Mouse (Mus musculus) mesoderm, embryonic 11.5 days (tissue): ENCODE results near the gene Atp8a2.
"Not testable (repeated sequence)": the region's sequence is repeated elsewhere in the genome, so short reads cannot be mapped to it uniquely, and the experiment has no call there.

Experiments
- DNase-seq: peaks from one replicate; pipeline ENCODE4 v3.0.0-alpha.2; 2012; ENCODE audit warnings: low read depth, low spot score

Atp8a2 gene

DNA sequence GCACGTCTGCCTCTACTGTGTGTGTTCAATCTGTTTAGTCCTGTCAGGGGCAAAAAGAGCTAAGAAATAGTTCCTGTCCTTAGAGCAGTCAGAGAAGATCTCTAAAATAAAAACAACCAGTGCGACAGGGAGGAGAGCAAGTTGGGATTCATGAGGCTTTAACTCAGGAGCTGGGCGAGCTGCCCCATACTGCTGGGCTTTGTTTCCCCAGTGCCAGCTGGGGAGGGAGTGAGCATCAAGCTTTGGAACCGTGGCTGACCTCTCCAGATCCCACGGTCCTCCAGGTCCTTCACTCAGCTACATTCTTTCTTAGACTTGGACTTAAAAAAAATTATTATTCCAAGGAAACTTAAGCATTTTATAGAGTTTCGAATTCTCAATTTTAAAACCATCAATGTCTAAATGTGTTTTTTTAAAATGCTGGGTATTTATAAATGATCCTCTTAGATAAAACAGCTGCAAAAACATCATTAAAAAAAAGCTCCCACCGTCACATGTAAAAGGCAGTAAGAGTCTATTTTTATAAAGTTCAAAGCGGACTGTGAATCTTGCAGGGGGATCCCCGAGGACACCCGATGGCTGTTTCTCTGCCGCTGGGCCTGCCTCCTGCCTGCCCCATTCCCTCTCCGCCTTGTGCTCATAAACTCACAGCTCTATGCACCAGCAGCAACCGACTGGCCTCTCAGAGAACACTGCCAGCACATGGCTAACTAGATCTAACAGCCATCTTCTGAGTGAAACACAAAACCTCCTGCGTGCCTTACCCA, 350.2 kb downstream of the Atp8a2 start:
- no peak for DNase-seq

DNA sequence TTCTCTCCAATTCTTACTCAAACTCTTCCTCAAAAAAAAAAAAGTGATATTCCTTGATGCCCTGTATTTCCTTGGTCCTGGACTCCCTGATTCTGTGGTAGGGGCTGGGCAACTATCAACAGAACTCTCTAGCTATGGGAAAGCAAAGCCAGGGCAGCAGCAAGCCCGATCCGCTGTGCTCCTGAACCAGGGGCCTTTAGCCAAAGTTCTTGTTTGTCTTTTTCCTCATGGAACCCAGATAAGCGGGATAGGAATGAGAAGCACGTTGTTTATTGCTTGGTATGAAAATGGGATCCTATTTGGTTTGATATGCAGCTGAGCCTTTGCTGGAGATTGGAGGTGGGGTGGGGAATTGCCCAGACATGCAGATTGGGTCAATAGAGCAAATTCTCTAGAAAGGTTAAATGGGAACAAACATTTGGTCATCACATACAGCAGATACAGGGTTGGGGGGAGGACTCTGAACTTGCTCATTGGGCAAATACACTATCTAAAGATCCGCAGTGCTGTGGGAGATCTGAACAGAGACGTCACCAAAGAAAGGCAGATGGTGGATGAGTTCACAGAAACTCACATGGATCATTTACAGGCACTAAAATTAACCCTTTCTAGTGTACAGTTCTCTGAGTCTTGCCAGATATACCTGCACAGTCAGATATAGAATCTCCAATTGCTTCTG, 353.6 kb downstream of the Atp8a2 start:
- no peak for DNase-seq

DNA sequence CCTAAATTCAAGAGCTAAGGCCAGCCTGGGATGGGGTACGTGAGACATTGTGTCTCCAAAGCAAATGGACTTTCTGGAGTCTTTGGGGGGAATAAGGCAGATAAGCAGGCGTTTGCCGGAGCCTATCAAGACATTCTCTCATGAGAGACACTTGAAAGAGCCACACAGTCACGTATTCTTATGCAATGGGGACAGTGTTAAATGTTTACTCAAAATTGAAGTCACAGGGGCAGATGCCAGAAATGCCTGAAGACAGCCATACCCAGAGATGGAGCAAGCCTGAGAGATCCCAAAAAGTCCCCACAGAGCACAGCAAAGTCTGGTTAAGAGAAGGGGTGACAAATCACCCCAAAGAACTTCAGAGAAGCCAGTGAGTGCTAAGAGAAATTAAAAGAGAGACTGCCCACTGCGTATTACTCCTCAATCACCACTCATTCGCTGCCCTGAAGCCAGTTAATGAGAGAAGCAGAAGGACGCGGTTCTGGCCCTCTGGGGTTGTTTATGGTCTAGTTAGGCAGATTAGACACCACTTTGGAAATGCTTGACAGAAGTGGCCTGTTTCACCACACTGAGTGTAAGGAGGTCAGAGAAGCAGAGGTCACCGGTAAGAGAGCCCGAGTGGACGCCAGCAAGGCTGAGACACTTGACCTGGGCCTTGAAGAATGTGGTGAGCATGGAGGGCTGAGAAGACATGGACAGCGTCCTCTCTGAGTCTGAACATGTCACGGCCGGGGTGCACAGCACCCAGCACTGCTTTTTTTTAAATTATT, 356.8 kb downstream of the Atp8a2 start:
- no peak for DNase-seq

DNA sequence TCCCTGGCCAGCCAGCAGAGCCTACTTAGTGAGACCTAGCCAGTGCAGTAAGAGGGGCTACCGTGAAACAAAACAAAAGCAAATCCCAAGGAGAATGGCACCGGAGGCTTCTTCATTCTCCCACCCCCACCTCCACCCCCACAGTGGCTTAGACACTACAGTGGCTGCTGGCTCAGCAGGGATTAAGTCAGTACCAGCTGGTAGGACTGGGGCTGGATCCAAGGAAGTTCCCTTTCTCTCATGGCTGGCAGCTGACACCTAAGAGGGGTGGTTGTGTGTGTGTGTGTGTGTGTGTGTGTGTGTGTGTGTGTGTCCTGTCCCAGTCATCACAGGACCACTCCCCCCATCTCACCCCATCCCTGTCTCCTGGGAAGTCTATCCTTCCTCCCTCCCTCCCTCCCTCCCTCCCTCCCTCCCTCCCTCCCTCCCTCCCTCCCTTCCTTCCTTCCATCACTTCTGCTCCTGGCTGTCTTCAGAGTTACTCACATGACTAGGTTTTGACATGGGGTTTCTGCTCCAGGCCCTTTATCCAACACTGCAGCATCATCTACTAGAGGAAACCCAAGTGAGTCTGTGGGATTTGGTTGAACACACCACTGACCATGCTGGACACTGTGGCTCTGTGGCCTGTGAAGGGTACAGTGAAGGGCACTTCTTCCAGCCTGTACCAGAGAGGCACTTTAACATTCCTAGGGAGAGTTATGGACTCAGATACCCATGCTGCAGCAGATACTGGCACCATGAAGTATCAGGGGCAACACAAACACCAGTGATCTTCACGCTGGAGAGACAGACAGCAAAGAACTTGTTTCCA, 358.3 kb downstream of the Atp8a2 start:
- not testable (repeated sequence) for DNase-seq

DNA sequence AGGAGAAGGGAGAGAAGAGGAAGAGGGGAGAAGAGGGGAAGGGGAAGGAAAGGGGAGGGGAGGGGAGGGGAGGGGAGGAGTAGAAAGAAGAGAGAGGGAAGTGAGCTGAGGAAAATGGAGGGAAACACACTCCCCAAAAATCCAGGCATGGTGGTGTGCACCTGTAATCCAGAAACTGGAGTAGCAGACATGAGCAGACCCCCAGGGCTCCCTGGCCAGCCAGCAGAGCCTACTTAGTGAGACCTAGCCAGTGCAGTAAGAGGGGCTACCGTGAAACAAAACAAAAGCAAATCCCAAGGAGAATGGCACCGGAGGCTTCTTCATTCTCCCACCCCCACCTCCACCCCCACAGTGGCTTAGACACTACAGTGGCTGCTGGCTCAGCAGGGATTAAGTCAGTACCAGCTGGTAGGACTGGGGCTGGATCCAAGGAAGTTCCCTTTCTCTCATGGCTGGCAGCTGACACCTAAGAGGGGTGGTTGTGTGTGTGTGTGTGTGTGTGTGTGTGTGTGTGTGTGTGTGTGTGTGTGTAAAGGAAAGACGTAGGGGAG, 359.2 kb downstream of the Atp8a2 start:
- not testable (repeated sequence) for DNase-seq

DNA sequence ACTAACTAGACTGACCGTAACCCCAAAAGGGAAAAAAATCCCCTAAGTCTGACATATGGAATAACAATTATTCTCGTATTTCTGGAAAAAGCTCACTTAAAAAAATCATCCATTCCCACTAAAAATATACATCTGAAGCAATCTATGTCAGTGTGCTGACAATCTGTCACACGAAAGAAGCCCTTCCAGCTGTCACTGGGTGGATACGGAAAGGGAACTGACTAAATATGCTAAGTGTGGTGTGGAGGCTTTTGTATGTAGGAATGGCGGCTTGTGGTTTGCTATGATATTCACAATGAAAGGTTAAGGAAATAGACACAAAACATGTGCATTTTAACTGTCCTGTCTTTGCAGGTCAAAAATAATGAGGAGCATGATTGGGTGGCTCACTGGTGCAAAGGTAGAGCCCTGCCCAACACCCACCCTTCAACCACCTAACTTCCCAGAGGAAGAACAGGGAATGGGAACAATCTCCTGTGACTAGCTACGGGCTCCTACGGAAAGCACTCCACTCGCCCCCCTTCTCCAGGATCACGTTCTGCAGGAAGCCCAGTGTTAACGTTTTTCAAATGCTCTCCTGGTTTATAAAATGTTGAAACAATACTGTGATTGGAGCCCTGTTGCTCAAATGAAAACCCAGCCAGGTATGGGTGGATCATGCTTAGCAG, 360.0 kb downstream of the Atp8a2 start:
- no peak for DNase-seq

DNA sequence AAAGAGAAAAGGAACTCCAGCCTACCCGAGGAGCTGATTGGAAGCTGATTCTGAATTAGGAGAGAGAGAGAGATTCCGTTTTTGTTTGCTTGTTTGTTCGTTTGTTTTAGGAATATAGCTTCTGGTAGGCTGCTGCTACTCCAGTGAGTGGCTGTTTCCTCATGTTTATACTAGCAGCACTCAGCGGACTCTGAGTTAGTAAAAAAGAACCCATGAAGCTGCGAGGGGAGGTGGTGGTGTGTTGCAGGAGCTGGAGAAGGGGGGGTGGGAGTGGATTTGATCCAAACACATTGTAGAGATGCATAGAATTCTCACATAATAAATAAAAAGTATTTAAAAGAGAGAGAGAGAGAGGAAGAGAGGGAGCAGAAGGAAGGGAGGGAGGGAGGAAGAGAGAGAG, 367.4 kb downstream of the Atp8a2 start:
- no peak for DNase-seq

DNA sequence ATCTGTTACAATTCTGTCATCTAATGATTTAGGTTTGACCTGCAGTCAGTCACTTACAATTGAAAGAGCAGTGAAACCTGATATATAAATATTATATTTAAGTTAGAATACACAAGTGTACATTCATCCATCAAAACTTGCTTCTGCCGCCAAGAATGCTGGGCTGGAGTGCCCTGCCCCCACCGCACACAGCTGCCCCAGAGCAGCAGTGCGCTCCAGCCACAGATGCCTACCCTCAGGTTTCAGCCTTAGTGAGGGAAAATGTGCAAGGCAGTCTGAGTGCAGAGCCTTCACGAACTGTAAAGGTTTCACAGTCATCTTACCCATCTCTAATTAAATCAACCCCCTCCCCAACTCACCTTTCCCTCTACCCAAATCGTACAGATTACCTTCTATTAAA, 369.6 kb downstream of the Atp8a2 start:
- DNase-seq, result no peak

DNA sequence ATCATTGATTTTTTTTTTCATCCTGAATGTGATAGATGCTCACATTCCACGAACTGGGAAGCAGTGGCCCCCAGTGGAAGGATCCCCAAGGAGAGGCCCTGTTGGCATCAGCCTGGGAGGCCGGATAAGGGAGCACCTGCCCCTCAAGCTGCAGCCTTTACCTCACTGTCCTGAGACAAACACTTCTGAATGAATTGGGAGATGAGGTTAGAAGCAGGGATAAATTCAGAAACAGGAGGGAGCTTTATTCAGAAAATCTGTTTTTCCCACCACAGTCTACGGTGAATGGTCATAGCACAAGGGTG, 376.9 kb downstream of the Atp8a2 start:
- no peak for DNase-seq

DNA sequence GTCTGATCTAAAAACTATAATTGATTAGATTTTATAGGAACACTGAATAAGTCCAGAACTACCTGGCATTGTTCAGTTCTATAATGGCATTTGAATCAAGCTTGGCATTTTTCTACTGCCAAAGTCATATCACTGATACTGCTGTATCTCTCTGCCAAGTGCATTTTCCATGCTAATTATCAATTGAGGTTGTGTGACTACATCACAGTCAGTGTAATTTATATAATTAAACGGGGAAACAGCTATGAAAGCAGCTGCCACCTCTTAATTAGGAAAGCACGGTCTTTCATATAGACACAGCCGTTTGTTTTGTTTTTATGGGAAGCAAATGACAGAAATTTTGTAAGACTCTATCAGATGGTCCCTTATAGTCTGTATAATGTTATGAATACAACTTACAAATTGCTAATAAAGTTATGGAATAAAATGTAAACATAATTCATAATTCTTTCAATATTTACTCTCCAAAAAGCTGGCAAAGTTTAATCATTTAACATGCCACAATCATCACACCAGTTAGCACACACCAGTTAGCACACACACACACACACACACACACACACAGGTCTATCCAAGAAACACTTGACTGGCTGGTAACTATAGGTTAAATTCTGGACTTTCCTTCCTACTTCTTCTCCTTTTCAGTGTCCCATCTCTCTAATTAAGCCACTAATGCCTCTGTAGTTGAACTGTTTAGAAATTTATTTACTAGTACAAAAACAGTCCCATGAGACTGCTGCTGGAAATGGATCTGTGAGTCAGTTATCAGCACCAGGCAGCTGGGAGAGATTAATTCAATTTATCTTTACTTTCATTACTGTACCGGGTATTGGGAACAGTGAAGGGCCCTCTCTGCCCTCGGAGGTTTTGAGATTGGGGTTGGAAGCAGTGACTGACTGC, 377.5 kb downstream of the Atp8a2 start:
- no peak for DNase-seq

DNA sequence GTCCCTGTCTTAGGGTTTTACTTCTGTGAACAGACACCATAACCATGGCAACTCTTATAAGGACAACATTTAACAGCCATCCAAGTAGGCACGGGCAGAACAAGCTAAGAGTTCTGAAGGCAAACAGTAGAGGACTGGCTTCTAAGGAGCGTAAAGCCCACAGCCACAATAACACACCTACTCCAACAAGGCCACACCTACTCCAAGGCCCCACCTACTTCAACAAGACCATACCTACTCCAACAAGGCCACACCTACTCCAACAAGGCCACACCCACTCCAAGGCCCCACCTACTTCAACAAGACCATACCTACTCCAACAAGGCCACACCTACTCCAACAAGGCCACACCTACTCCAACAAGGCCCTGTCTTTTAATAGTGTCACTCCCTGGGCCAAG, 386.7 kb downstream of the Atp8a2 start:
- DNase-seq, result not testable (repeated sequence)

DNA sequence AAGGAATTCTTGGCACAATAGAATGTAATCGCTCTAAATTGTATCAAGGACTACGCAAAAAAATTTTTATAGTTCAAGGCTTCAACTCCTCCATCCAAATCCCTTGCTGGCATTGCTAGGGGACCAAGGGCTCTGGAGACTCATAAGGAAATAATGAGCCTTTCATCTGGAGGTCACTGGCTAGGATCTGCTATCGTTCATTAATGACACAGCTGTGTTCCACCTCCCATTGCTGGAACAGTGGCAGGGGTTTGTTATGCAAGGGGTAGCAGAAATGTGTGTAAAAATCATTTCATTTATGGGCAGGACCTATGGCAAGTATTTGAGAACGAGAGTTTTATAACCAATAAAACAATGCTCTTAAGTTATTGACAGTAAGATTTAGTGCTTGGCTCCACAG, 387.2 kb downstream of the Atp8a2 start:
- peak; percentile 23 for DNase-seq

DNA sequence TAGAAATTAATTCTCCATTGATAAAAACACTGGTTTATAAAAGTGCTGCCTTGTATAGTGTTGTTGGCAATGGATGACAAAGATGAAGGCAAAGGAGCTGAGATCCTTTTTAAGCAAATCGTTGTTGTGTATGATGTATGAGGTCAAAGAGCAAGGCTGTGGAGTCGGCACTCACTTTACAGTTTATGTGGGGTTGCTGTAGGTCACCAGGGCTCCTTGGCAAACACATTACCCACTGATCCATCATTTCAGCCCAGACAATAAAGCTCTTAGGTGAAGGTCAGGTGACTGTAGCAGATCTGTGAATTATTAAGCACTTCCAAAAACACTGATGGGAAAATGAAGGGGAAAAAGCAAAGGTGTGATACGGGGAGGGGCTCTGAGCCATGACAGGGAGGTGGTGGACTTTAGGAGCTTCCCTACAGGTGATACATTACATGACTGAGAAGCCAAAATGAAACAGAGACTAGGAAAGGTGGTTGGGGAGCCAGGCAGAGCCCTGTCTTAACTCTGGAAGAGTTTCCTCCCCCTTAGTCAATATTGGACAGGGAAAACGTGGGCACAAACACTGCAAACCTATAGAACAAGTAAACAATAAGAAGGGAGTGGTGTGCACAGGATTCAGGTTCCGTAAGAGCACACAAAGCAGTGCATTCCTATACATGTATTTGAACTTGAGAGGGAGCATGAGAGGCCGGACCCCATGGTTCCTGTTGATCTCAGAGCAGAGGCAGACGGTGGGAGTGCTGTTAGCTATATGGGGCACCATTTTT, 389.3 kb downstream of the Atp8a2 start:
- peak; percentile 45 for DNase-seq

DNA sequence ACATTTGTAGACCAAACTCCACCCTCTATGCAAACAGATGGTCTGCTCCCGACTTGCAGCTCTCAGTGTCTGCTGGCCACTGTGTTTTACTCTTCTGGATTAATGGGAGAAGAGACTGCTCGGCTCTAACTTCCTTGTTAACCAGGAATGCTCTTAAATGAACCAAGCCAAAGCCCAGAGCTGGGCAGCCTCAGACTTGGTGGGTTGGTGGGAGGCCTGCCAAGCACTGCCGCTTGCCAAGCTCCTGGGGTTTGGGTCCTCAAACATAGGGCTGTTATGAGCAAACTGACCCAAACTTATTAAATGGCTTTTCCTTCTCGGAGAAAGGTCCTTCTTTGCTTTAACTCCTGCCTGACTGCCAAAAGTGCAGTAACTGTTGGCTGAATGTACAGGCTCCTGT, 390.1 kb downstream of the Atp8a2 start:
- no peak for DNase-seq

DNA sequence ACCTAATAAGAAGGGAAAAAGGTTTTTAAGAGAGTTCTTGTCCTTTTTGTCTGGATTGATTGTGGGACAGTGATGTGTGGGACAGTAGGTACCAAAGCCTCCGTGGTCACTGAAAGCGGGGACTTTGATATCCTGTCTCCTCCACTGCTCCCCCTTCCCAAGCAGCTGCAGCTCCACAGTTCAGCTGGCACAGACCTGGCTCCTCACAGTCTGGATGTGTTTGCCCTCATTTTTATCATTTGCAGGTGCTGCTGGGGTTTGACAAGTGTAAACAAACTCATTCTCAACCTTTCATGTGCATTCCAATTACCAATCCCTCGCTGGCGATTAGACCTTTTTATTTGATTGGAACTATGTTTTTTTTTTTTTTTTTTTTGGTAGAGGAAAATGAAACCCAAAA, 390.8 kb downstream of the Atp8a2 start:
- no peak for DNase-seq

DNA sequence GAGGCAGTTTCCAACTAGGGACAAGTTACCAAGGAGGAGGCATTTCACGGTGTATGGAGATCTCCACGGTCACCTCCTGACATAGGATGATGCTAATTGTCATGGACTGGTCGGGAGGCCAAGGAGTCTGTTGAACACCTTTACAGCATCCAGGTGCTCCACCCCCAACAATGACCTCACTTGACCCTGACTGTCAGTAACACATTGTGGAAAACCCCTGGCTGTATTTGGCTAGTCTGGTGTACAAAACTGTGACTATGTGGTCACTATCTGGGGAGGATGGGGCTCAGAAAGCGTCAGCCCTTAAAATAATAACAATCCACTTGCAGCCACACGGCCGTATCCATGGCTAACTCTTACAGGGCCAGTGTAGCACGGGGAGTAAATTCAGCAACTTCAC, 391.3 kb downstream of the Atp8a2 start:
- no peak for DNase-seq

DNA sequence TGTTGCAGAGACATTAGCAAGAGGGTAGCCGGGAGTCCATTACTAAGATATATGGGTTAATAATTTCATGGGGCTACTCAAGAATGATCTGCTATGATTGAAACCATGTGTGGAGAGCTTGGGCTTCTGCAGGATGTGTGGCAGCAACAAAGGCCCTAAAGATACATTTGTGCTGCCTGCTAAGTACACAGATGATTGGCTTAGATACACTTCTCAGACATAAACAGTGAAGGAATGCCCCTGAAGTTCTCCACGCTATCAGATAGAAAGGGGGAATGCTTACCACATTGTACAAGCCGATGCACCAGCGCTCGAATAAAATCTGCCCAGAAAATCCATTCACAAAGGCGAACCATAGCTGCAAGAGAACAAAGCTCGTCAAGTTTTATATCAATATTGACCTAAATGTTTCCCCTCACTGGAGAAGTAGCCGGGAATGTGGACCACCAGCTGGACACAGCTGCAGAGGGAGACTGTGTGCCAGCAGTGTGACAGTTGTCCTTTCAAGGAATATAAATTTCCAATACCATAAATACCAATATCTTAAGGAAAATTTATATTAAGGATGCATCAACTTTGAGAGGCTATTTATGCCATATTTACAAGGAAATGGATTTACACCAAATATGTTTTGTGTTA, 394.9 kb downstream of the Atp8a2 start:
- peak; percentile 76 for DNase-seq

DNA sequence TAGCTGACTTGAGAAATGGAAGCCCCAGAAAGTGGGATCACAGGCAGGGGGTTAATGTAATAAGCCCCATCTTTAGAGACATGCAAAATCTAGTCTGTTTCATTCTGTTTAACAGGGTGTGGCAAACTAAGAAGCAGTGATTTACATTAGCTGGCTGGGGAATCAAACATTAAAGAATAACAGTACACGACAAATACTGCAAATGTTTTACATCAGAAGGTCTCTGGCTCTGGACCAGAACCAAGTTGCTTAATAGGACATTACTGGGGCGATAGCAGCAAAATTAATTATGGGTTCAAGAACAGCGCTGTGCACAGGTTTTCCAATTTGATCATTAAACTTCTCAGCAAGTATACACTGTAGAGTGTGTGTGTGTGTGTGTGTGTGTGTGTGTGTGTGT, 397.5 kb downstream of the Atp8a2 start:
- no peak for DNase-seq

DNA sequence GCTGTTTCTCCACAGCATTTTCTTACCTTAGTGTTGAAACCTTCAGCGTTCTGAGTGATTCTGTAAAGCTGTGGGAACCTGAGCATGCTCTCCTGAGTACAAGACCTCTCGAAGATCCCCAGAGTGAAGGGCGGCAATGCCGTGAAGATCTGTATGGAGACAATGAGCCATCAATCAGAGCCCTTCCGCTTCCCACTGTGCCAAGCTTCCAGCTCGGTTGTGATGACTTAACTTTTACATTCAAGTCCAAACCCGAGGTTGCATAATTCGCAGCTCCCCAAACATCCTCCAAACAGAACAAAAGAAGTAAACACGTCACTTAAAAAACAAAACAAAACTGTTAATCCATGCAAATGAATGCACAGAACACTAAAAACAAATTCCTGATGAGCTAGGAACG, 403.1 kb downstream of the Atp8a2 start:
- no peak for DNase-seq
